Mouse (Mus musculus) midbrain, embryonic 11.5 days (tissue): Measurements from ENCODE around the gene Bckdk. TPM values are rescaled to one million over a fixed set of nuclear protein-coding genes. Genes with fewer than 3 reads are reported as not detected.
A peak's percentile ranks its signal among the peaks of the same experiment; 100 is the strongest.

Source experiments
- ATAC-seq: fragments of 200-750 bp; cut with Nextera tagmentation; 2 replicates; pipeline ENCODE4 v1.8.0; 2017; ENCODE audit warnings: moderate TSS enrichment, moderate library complexity; ENCODE audit not compliant: low FRiP score
- DNase-seq: peaks from one replicate; pipeline ENCODE4 v3.0.0; 2015; ENCODE audit warnings: low spot score; ENCODE audit errors: missing footprints
- H3K27ac ChIP-seq: fragments of 300-500 bp; sonication (generic); 2 replicates; pipeline ENCODE4 v1.5.1; 2014; ENCODE audit warnings: low read depth, low read length
- H3K27me3 ChIP-seq: fragments of 300-500 bp; sonication (generic); 2 replicates; pipeline ENCODE4 v1.6.1; 2014; ENCODE audit warnings: mild to moderate bottlenecking, low read length, moderate library complexity, mixed read lengths; ENCODE audit not compliant: control insufficient read depth, insufficient read depth
- H3K36me3 ChIP-seq: fragments of 300-500 bp; sonication (generic); 2 replicates; pipeline ENCODE4 v1.6.1; 2014; ENCODE audit warnings: mild to moderate bottlenecking, low read length, moderate library complexity, mixed read lengths; ENCODE audit not compliant: control insufficient read depth, insufficient read depth
- H3K4me1 ChIP-seq: fragments of 300-500 bp; sonication (generic); 2 replicates; pipeline ENCODE4 v1.6.1; 2014; ENCODE audit warnings: low read length; ENCODE audit not compliant: control insufficient read depth, insufficient read depth
- H3K4me2 ChIP-seq: fragments of 300-500 bp; sonication (generic); 2 replicates; pipeline ENCODE4 v1.6.1; 2014; ENCODE audit warnings: mild to moderate bottlenecking, moderate library complexity
- H3K4me3 ChIP-seq: fragments of 300-500 bp; sonication (generic); 2 replicates; pipeline ENCODE4 v1.5.1; 2014; ENCODE audit warnings: low read depth, low read length
- H3K9ac ChIP-seq: fragments of 300-500 bp; sonication (generic); 2 replicates; pipeline ENCODE4 v1.6.1; 2014; ENCODE audit warnings: low read length
- H3K9me3 ChIP-seq: fragments of 300-500 bp; sonication (generic); 2 replicates; pipeline ENCODE4 v1.6.1; 2016; ENCODE audit warnings: low read length; ENCODE audit not compliant: control insufficient read depth
- WGBS: fragments of 180-500 bp; shearing (Covaris S2); extraction: QIAGEN DNeasy Blood & Tissue Kit; methylation state at CpG from one replicate; pipeline ENCODE4 v1.1.7; 2014; 5-methylcytosine and 5-hydroxymethylcytosine counted together
- polyA plus RNA-seq: library from polyadenylated mRNA; unstranded; fragments of >200 nt; fragmentation: Nextera tagmentation; extraction: Ambion mirVana; gene quantifications from 2 replicates; pipeline ENCODE4 v1.2.1, GENCODE M21; 2014

Bckdk gene
- polyA plus RNA-seq, 1 experiment from 2014 or later = 107 TPM

DNA sequence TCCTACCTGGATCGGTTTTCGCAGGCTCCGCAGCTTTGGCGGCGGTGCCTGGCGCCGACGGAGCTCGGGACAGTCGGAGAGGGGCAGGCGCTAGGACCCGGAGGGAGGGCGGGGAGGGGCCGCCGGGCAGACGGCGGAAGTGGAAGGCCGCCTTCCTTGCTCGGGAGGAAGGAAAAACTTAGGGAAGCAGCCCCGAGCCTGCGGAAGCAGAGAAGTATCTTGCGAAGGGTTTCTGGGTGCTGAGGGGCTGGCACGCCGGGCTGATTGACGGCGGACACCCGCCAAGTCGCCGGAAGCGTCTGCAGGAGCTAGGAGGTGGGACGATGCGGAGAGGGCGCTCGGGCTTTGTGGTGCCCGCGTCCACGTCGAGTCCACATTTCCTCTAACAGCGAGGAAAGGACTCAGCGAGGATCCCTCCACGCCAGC is 27.8 kb upstream of the Bckdk start, which contains the start of gene Zfp646:
Gene Zfp646, plus strand, starts transcription at position 181 of the 426 bp plus-strand sequence.
- peaks cover 23% of the 10 kb centered on the region for H3K36me3 ChIP-seq
- no peaks in the 10 kb centered on the region for H3K9me3 ChIP-seq
- peak within 1 kb of the TSS; percentile 99 for H3K9ac ChIP-seq
- DNase-seq (peak; percentile 99), ATAC-seq (peak; percentile 89)
- peak within 1 kb of the TSS; percentile 99 for H3K27ac ChIP-seq
- WGBS = under 1% methylated on average over 41 of the region's 41 CpGs
- peak within 1 kb of the TSS; percentile 95 for H3K4me3 ChIP-seq
- H3K27me3 ChIP-seq = no peaks in the 10 kb centered on the region
- H3K4me2 ChIP-seq = peak within 1 kb of the TSS; percentile 69
- H3K4me1 ChIP-seq = peaks cover 17% of the 10 kb centered on the region

DNA sequence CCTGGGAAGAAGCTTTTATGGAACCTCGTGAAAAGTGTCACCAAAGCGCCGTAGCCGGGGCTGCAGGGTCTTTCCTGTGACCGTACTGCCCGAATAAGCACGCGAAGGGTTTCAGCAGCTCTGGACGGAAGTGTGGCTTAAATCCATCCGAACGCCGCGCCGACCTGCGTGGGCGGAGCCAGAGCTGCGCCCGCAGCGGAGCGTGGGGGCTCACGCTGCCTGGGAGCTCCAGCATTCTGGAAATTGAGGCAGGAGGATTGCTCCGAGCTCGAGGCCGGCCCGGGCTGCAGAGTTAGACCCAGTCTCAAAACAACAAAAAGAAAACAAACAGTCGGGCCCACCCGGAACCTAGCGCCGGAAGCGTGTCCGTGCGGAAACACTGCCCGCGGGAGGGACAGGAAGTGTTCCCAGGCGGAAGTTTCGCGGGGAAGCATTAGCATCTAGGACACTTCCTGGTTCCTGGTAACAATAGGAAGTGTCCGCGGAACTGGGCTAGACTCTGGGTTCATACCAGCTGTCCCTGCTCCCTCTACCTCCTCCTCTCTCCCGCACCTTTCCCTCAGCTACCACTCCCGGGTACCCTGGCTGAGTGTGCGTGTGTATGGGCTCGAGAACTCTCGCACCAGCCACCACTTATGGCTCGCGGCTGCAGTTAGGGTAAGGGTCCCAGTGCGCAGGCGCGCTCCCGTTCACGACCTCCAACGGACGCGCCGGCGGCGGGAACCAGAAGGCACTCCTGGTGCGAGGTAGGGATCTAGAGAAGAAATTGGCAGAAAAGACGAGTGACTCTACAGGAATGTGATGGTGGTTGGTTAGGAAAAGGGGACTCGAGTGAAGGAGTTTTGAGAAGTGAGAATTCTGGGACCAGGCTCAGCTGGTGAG is 27.2 kb upstream of the Bckdk start, which contains the start of gene Zfp668:
Gene Zfp668, minus strand, starts transcription at position 362 of the 882 bp plus-strand sequence.
- Histone ChIP-seq H3K9ac (peak within 1 kb of the TSS; percentile 99), H3K36me3 (peaks cover 29% of the 10 kb centered on the region), H3K9me3 (no peaks in the 10 kb centered on the region), H3K27ac (peak within 1 kb of the TSS; percentile 99), H3K27me3 (no peaks in the 10 kb centered on the region), H3K4me1 (peaks cover 17% of the 10 kb centered on the region), H3K4me3 (peak within 1 kb of the TSS; percentile 95), H3K4me2 (peak within 1 kb of the TSS; percentile 69)
- under 1% methylated on average over 60 of the region's 60 CpGs for WGBS
- DNase-seq (peak; percentile 100), ATAC-seq (peak; percentile 50)

DNA sequence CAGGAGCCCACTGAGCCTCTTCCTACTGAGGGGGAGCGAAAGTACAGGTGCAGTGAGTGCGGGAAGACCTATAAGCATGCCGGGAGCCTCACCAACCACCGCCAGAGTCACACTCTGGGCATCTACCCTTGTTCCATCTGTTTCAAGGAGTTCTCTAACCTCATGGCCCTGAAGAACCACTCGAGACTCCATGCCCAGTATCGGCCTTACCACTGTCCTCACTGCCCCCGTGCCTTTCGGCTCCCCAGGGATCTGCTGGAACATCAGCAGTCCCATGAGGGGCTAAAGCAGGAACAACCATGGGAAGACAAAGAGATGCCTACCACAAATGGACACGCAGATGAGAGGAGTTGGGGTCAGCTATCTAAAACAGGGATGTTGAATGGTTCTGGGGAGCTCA is 24.6 kb upstream of the Bckdk start:
- H3K4me3 ChIP-seq = no peak overlapping the region
- peaks cover 46% of the 10 kb centered on the region for H3K36me3 ChIP-seq
- H3K27me3 ChIP-seq = no peaks in the 10 kb centered on the region
- no peak overlapping the region for H3K4me2 ChIP-seq
- H3K27ac ChIP-seq = no peak overlapping the region
- no peak for ATAC-seq
- WGBS = 97% methylated on average over 9 of the region's 9 CpGs
- H3K9me3 ChIP-seq = no peaks in the 10 kb centered on the region
- no peak overlapping the region for H3K9ac ChIP-seq
- H3K4me1 ChIP-seq = peaks cover 15% of the 10 kb centered on the region
- no peak for DNase-seq

GRCm38 (mm10) chr7:127880431-127880830 is 23.5 kb upstream of the Bckdk start:
- 91% methylated on average over 12 of the region's 12 CpGs for WGBS
- Histone ChIP-seq H3K4me3 (no peak overlapping the region), H3K9ac (no peak overlapping the region), H3K9me3 (no peaks in the 10 kb centered on the region), H3K27ac (no peak overlapping the region), H3K4me1 (peaks cover 11% of the 10 kb centered on the region), H3K4me2 (no peak overlapping the region), H3K27me3 (no peaks in the 10 kb centered on the region), H3K36me3 (peaks cover 52% of the 10 kb centered on the region)
- DNase-seq (no peak), ATAC-seq (no peak)

- Histone ChIP-seq H3K4me2 (no peak overlapping the region), H3K9ac (no peak overlapping the region), H3K9me3 (no peaks in the 10 kb centered on the region), H3K4me1 (peaks cover 4% of the 10 kb centered on the region), H3K36me3 (peaks cover 50% of the 10 kb centered on the region), H3K27ac (no peak overlapping the region), H3K4me3 (no peak overlapping the region), H3K27me3 (no peaks in the 10 kb centered on the region)
- no peak for ATAC-seq
- DNase-seq = no peak
- 79% methylated on average over 6 of the region's 6 CpGs for WGBS
These were observed 17.9 kb upstream of the Bckdk start for GRCm38 (mm10) chr7:127885951-127886350.

DNA sequence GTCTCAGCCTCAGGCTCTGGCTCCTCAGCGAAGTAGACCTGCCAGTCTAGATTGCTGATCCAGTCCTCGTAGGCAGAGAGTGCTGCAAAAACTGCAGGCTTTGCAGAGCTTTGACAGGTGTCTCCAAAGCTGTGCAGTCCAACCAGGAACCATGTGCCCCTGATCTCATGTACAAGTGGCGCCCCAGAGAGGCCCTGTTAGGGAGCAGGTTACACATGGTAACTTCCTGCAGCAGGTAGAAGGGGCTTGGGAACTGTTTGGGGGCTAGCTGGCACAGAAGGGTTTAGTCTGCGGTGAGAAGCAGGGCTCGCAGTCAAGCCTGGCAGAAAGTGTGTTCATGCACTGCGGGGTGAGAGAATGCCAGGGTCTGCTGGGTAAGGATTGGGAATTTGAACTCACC is 17.3 kb upstream of the Bckdk start:
- Histone ChIP-seq H3K4me1 (peaks cover 4% of the 10 kb centered on the region), H3K27ac (no peak overlapping the region), H3K4me2 (no peak overlapping the region), H3K27me3 (no peaks in the 10 kb centered on the region), H3K4me3 (no peak overlapping the region), H3K9ac (no peak overlapping the region), H3K36me3 (peaks cover 44% of the 10 kb centered on the region), H3K9me3 (no peaks in the 10 kb centered on the region)
- DNase-seq (no peak), ATAC-seq (no peak)
- WGBS = 92% methylated on average over 6 of the region's 6 CpGs

- Histone ChIP-seq H3K4me2 (no peak overlapping the region), H3K27me3 (no peaks in the 10 kb centered on the region), H3K9ac (no peak overlapping the region), H3K4me1 (peaks cover 4% of the 10 kb centered on the region), H3K4me3 (no peak overlapping the region), H3K36me3 (peaks cover 38% of the 10 kb centered on the region), H3K27ac (no peak overlapping the region), H3K9me3 (no peaks in the 10 kb centered on the region)
- 85% methylated on average over 8 of the region's 8 CpGs for WGBS
- ATAC-seq = no peak
- DNase-seq = no peak
These were observed 16.7 kb upstream of the Bckdk start for GRCm38 (mm10) chr7:127887191-127887590.

- WGBS = 83% methylated on average over 3 of the region's 3 CpGs
- H3K4me3 ChIP-seq = no peak overlapping the region
- ATAC-seq (no peak), DNase-seq (no peak)
- H3K4me2 ChIP-seq = no peak overlapping the region
- no peaks in the 10 kb centered on the region for H3K27me3 ChIP-seq
- H3K27ac ChIP-seq = no peak overlapping the region
- H3K36me3 ChIP-seq = peaks cover 33% of the 10 kb centered on the region
- no peak overlapping the region for H3K9ac ChIP-seq
- no peaks in the 10 kb centered on the region for H3K9me3 ChIP-seq
- peaks cover 4% of the 10 kb centered on the region for H3K4me1 ChIP-seq
These were observed 16.1 kb upstream of the Bckdk start for GRCm38 (mm10) chr7:127887781-127888180.

DNA sequence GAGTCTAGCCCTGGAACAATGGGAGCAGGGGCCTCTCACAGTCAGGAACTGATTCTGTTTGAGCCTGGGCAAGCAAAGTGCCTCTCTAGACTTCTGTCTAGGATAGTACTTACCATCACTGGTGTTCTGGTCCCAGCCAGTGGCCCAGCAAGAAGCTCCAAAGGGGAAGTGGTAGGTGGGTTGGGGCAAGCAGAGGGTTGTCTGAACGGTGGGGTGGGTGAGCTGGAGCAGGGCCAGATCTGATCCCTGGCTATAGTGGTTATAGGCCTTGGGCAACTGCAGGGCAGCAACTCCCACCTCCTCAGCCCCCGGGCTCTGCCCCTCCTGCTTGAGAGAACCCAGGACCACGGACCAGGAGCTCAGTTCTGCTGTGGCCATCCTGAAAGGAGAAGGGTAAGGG is 15.1 kb upstream of the Bckdk start:
- H3K36me3 ChIP-seq = peaks cover 26% of the 10 kb centered on the region
- H3K9me3 ChIP-seq = no peaks in the 10 kb centered on the region
- DNase-seq (no peak), ATAC-seq (no peak)
- H3K4me1 ChIP-seq = peaks cover 1% of the 10 kb centered on the region
- H3K9ac ChIP-seq = no peak overlapping the region
- no peak overlapping the region for H3K27ac ChIP-seq
- WGBS = 73% methylated on average over 3 of the region's 3 CpGs
- H3K4me2 ChIP-seq = no peak overlapping the region
- H3K27me3 ChIP-seq = no peaks in the 10 kb centered on the region
- H3K4me3 ChIP-seq = no peak overlapping the region
